Mouse (Mus musculus): Measurements from ENCODE around the gene Olfr987. TPM values are rescaled to one million over a fixed set of nuclear protein-coding genes. Genes with fewer than 3 reads are reported as not detected.

Olfr987 gene
- polyA plus RNA-seq, 1 experiment from 2014 or later = not detected

Other genes starting within 250 kb of the Olfr987 start
- gene Aplnr, start 203.1 kb downstream of the Olfr987 start, polyA plus RNA-seq (2015; fragmentation: Nextera tagmentation; extraction: Ambion mirVana) = 125 and 126 TPM in 2 replicates
- gene Lrrc55, start 142.1 kb downstream of the Olfr987 start, polyA plus RNA-seq (2015; fragmentation: Nextera tagmentation; extraction: Ambion mirVana) = 0.68 and 0.80 TPM in 2 replicates
- gene Olfr988, start 23.9 kb upstream of the Olfr987 start, polyA plus RNA-seq (2015; fragmentation: Nextera tagmentation; extraction: Ambion mirVana) = not detected in 2 replicates
- gene Olfr992, start 70.2 kb upstream of the Olfr987 start, polyA plus RNA-seq (2015; fragmentation: Nextera tagmentation; extraction: Ambion mirVana) = not detected in 2 replicates
- not detected in 2 replicates for gene Olfr993, start 75.6 kb upstream of the Olfr987 start, polyA plus RNA-seq (2015; fragmentation: Nextera tagmentation; extraction: Ambion mirVana)
- not detected in 2 replicates for gene Olfr994, start 97.1 kb upstream of the Olfr987 start, polyA plus RNA-seq (2015; fragmentation: Nextera tagmentation; extraction: Ambion mirVana)
- gene Olfr995, start 104.3 kb upstream of the Olfr987 start, polyA plus RNA-seq (2015; fragmentation: Nextera tagmentation; extraction: Ambion mirVana) = not detected in 2 replicates
- gene 4833423E24Rik, start 179.7 kb upstream of the Olfr987 start, polyA plus RNA-seq (2015; fragmentation: Nextera tagmentation; extraction: Ambion mirVana) = not detected in 2 replicates
- not detected in 2 replicates for gene Olfr996, start 239.9 kb upstream of the Olfr987 start, polyA plus RNA-seq (2015; fragmentation: Nextera tagmentation; extraction: Ambion mirVana)
- gene Olfr998, start 249.6 kb upstream of the Olfr987 start, polyA plus RNA-seq (2015; fragmentation: Nextera tagmentation; extraction: Ambion mirVana) = not detected in 2 replicates